Mouse (Mus musculus) activated CD4-positive, CD25-positive, alpha-beta regulatory T cell, adult 4 months (primary cell): Measurements from ENCODE around the gene Aifm2. TPM values are rescaled to one million over a fixed set of nuclear protein-coding genes. Genes with fewer than 3 reads are reported as not detected.

Source experiments
- ATAC-seq: one replicate; pipeline ENCODE4 v1.8.0; 2017
- polyA plus RNA-seq, 2 experiments: library from polyadenylated mRNA; unstranded; fragments of 100-300 nt; shearing (Covaris generic); gene quantifications; one replicate each; pipeline ENCODE4 v1.2.1; 2017

Gene Aifm2
- polyA plus RNA-seq, 2 experiments from 2014 or later = 1.9 to 3.1 TPM

DNA sequence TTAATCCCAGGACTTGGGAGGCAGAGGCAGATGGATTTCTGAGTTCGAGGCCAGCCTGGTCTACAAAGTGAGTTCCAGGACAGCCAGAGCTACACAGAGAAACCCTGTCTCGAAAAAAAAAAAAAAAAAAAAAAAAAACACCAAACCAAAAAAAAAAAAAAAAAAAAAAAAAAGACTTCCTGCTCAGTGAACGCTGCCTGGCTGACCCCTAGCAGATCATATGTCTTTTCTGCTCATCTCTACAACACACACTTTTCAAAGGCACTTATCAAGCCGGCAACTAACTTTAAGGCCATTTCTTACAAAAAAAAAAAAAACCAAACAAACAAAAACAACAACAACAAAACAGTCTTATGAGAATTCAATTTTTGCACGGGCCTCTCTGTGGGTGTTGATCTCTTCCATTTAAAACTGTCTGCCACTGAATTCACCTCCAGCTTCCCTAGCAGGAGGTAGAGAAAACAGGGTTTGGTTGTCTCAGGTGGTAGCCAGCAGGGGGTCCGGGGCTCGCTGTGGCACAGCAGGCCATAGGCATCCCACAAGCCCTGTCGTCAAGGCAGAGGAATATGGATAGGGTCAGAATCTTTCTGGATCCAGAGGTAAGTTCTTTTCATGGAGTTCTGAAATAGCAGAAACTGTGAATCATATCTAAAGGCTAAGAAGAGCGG, 66.5 kb downstream of the Aifm2 start:
- ATAC-seq = no peak

DNA sequence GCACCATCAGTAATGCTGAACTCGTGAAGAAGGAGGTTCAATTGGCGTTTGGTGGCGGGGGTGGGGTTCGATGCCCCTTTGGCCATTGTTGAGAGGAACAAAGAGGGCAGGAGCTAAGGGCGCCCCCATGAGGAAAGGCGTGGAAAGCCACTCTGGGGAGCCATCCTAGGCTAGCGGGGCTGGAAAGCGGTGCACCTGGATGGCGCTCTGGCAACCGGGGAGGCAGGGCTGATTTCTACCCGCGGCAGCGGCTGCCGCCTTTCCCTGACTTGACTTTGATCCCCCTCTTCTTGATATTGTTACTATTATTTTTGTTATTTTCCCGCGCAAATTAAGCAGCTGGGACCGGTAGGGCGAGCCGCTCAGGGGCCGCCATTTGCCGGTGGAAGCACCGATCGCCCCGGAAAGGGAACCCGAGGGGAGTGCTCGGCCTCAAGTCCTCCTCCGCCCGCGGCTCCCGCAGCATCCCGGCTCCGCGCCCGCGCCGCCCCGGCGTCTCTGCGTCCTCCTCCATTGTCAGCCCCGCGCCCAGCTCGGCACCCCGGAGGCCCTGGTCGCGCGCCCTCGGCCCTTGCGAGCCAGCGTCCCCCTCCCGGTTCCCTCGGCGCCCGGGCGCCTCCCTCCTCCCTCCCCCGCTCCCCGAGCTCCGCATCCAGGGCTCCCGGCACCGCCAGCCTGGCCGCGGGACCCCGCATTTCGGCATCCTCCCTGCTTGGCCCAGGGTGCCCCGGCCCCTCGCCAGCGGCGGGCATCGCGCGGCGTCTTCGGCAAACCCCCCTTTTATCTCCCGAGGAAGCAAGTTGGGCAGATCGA, 67.9 kb downstream of the Aifm2 start:
- ATAC-seq = no peak

DNA sequence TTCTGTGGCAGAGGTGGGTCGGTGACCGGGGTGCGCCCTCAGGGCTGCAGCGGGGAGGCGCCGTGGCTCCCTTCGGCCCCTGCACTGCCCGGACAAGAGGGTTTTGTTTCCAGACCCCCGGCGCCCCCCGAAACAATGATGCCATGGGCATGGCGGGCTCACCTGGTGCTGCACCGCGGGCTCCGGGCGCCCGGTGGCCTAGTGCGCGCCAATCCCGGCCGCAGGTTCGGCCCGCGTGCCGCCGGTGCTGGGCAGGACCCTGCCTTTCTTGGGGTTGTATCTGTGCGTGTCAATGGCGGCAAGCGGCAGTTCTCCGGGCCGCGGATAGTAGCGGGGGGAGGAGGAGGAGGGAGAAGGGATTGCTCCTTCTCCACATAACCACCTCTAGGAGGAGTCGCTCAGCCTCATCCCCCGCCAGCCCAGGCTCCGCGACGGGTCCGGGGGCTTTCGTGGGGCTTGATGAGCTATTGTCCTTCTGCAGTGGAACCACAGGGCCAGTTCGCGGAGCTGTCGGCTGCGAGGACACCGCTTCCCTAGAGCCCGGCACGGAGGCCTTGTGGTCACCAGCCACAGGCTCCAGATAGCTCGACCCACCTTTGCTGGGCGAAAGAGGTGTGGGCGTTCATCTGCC, 68.7 kb downstream of the Aifm2 start, which contains the start of gene H2afy2:
Gene H2afy2, minus strand, starts transcription at position 527 of the 631 bp plus-strand sequence.
- no peak for ATAC-seq

DNA sequence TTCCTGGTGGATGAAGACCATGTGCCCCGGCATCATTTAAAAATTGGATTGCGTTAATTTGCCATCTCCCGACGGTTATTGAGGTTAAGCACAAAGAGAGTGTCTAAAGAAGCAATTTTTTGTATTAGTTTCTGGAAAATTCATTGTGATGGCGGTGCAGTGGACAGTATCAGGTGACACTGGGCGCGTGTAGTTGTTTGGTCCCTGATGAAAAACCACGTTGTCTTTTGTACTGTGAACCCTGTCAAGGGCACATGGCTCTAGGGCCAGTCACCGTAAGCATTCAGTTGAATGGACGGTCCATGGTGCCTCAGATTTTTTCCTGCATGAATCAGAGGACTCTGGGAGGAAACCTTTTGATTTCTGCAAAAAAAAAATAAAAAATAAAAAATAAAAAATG, 69.4 kb downstream of the Aifm2 start:
- ATAC-seq = no peak

DNA sequence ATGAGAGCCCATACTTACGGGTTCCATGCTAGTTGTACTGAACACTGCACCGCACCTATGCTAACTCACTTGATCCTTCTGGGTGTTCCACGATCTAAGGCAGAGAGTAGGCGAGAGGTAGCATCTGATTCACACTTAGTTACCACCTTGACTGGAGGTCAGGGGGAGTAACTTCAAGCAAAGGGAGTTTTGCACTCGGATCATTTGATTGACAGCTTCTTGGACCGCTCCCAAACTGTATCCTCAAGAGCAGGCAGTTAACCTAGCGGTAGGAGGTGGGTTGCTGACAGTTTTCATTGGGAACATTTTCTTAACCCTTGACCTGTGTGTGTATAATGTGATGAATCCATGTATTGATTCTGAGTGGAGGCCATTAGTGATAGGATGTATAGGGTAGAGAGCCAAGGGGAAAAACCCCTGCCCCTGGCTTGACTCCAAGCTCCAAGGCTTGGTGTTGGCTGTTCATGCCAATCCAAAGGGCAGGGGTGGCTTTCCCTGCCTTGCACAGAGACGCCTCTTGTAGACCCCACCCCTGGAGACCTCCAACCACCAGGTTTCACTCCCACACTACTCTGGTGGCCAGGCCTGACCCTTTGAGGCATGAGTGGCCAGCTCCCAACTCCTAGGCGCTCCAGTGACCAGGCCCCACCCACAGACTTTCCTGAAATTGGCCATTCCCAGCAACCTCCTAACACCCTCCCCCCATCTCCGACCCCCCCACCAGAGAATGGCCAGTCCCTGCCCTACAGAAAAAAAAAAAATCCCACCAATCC, 72.7 kb downstream of the Aifm2 start:
- no peak for ATAC-seq

DNA sequence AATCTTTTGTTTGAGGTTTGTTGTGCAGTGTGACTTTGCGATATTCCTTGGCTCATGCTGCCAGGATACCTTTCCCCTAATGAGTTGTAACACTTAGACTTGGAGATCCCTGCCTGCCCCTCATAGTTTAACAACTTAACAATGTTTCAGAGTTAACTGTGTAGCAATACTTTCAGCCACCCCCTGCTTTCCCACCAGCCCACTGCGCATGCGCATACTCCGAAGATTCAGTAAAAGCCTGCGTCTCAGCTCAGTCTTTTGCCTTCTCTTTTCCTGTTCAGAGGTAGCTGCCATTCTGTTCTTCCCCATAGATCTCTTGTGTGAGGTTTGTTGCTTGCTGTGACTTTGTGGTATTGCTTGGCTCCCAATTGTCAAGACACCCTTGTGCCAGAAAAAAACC, 73.4 kb downstream of the Aifm2 start:
- ATAC-seq = no peak

Other genes with a start within 250 kb of the Aifm2 start
- 1 to 10 TPM; 5.0 to 6.2 TPM for gene Lrrc20, start 239.5 kb upstream of the Aifm2 start, polyA plus RNA-seq
- not detected for gene Npffr1, start 119.8 kb upstream of the Aifm2 start, polyA plus RNA-seq
- 10 to 100 TPM; 69.2 to 88.9 TPM for gene Ppa1, start 66.7 kb upstream of the Aifm2 start, polyA plus RNA-seq
- 100 to 1,000 TPM; 101 to 110 TPM for gene Sar1a, start 35.0 kb upstream of the Aifm2 start, polyA plus RNA-seq
- gene Tysnd1, start 19.7 kb upstream of the Aifm2 start, polyA plus RNA-seq = 1 to 10 TPM; 2.9 to 3.7 TPM
- under 1 TPM in 1 of 2 experiments, not detected in 1; 0.15 TPM for gene H2afy2, start 68.9 kb downstream of the Aifm2 start, polyA plus RNA-seq